Mouse (Mus musculus): ENCODE results near the gene Gucy2g. TPM values are rescaled to one million over a fixed set of nuclear protein-coding genes. Genes with fewer than 3 reads are reported as not detected.
A peak's percentile ranks its signal among the peaks of the same experiment; 100 is the strongest.
"Not testable (repeated sequence)": the region's sequence is repeated elsewhere in the genome, so short reads cannot be mapped to it uniquely, and the experiment has no call there.

Gene Gucy2g
- total RNA-seq, 2 experiments from 2014 or later: not detected

DNA sequence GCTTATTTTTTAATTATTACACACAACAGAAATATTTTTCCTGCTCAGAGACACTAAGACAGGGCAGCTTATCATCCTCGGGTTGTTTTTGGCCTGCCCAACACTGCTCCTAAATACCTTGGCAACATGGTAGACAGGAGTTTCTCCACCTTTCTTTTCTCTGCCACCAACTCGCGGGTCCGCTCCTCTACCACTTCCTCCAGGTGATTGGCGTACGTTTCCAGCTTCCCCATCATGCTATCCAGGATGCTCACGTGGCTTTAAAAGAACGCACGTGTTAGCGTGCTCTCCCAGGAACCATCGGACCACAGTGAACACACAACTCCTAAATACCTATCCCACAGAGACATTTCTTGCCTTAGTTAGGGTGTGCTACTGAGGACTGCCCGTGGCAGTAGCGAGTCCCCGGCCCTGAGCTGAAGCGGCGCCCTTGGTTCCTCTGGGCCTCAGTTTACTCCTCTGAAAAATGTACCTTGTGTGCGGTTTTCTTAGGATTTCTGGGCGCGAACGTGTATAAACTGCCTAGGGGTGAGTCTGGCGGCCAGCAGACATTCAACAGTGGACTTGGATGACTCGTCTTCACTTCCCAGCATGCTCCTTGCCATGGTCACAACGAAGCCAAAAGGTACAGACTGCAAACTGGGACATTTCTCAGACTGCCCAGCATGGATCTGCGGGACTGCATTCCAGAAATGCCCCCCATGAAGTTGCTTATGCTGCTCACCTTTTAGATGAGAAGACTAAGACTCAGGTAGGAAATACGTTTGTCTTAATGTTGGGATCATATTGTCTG lies 33.1 kb downstream of the Gucy2g start:
- 0 out of 2 replicates have a peak, but pooled peaks have one; percentile 4 for ATAC-seq (replicated peaks; ENCODE audit: poor library complexity)

DNA sequence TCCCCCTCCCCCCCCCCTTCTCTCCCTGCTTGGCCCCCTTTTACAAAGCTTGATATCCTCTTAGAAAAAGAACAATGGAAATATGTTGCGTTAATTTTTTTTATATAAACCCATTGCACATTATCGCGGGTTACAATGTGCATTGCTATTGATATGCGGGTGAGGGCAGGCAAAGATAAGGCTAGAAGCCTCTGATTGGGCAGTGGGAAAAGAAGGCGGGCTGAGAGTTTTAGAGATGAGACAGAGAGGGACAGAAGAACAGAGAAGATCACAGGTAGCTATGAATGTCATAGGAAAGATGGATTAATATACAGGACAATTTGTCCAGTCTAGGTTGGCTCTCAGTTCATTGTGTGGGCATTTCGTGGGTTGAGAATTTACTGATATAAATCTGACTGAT lies 33.8 kb downstream of the Gucy2g start:
- ATAC-seq (replicated peaks; ENCODE audit: poor library complexity): peak; percentile 88

DNA sequence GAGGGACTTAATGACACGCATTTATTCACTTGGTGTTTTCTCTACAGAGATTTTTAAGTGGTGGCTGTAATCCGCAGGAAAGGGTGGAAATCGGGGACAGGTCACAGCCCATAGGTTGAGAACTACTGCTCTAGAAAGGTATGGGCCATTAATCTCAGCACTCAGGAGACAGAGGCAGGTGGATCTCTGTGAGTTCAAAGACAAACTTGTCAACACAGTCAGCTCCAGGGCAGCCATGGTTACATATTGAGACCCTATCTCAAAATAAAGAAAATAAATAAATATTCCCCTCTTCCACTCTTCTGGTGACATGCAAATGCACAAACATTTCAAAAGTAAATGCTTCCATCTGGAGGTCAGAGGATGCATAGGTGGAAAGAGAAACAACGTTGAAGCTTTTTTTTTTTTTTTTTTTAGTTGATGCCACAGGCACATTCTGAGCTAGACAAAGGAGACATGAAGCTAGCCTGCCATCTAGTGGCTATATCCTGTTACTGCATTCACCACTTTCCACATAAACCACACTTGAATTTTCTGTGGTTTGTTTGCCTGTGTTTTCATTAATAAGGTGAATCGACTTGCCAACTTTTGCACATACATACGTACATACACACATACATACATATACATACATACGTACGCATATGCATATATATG lies 34.4 kb downstream of the Gucy2g start:
- ATAC-seq (replicated peaks; ENCODE audit: poor library complexity): peak; percentile 83

DNA sequence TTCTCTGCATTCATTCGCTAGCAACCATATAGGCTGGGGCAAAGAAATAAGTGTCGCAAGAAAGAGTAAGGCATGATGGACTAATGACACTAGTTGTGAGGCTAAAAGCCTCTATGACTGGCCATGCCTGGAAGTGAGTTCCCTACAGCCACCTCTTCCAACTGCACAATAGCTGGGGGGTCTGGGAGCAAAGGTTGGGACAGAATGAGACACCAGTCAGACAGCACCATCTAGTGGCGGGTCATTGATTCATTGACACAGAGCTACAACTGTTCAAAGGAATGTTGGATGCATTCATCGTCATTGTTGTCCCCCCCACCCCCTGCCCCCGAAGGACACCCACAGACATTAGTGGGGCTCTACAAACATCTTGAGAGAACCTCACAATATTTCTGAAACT lies 42.7 kb downstream of the Gucy2g start:
- peak; percentile 82 for ATAC-seq (replicated peaks; ENCODE audit: poor library complexity)

DNA sequence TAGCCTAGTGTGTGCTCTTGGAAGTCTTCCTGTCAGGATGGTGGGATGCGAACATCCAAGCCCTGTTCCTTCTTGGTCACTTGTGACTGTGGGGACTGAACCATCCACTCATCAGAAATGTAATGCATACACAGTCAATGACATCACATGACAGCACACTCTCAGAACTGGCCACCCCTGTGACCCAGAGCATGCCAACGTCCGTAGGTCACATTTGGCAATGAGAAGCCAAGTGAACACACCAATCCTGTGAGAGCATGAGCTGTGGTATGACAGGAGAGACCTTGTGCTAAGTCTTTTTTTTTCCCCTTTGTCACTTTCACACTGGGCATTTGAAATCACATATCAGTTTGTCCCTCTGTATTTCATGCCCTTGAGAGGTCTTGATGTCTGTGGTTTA lies 45.5 kb downstream of the Gucy2g start:
- ATAC-seq (replicated peaks; ENCODE audit: poor library complexity): no peak

DNA sequence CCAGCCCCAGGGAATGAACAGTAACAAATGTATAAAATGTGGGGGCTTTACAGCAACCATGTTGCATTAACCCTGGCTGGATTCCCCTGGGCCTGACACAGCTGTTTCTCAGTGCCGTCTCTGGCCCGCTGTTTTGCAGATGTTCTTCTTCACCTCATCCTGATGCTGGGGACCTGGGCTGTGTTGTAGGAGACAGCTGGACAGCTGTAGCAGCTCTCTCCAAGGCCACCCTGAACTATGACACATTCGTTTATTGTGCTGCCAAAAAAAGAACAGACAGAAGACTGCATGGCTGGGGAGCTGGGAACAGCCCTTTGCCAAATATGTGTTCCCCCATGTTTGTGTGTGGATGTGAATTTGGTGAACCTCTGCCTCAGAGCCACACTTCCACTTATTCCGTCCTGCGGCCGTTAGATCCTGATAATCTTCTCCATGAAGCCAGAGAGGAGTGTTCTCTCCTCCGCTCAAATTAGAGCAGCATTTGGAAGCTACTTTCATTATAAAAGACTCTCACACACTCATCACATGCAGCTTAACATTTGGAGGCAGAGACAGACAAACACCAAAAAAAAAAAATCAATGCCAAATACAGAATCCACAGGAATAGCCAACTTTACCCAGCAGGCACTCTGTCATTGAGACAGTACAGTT lies 46.4 kb downstream of the Gucy2g start:
- no peak for ATAC-seq (replicated peaks; ENCODE audit: poor library complexity)

DNA sequence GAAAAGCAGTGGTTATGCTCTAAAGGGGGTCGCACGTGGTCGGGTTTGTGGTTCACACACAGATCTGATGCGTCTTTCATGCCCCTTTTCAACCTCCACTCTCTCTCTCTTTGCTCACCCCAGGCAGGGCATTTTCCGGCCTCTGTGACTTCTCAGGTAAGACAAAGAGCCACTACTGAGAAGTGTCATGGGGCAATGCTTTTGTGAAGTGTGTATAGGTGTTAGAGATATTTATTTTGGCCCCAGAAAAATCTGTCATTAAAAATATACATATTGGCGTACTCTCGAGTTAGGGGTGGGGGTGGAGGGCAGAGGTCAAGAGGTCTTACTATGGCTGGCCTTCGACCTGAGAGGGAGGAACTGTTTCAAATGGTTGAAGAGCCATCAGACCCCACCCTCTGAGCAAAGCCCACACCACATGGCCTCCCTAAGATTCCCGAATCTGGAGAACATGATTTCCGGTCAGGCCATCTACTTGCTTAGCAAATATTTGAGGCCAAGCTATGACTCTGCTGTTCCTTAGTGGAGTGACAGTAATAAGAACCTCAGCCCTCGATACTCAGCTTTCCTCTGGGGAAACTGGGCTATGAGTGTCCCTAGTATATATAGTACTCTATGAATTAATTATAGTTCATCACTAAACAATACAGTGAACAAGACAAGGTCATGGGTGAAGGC lies 47.2 kb downstream of the Gucy2g start:
- ATAC-seq (replicated peaks; ENCODE audit: poor library complexity): no peak

DNA sequence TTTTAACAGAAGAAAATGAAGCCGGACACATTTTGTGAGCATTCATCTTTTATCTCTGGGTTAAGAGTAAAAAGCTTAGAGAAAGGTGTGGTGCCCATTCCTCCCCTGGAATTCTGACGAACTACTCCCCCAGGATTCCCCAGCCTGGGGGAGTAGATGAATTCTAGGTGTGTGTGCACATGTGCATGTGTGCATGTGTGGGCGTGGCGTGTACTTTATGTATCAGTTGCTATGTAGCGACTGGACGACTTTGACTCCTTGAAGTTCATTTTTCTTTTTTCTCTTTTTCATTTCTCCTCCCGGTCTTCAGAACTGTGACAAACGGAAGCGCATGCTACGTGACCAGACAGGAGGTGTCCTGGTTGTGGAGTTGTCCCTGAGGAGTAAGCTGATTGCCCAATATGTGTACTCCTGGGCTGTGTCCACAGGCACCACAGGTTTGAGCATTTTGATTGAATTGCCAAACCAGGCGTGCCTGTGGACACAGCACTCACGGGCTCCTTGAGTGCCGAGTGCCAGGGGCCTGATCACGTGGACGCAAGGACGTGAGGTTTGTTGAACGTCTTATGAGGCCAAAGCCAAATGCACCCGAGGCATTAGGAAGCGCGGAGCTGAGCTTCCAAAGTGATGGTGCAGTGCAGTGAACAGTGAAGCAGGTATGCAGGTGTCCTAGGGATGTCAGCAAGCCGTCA lies 48.6 kb downstream of the Gucy2g start:
- no peak for ATAC-seq (replicated peaks; ENCODE audit: poor library complexity)

DNA sequence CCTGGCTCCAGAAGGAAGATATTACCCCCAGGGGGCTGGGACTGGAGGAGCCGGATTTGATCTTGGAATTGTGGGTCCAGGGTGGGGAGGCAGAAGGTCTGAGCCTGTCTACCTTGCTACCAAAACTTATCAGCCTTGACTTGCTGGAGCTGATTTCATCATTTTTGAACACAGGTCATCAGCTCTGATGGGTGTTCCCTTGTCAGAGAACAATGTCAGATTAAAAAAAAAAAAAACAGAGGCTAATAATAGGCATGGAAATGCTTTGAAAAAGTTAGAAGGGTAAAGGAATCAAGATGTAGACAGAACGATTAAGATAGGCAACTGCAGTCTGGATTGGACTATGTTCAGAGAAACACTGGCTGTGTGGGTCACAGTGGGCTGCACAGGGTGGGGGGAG lies 49.4 kb downstream of the Gucy2g start:
- ATAC-seq (replicated peaks; ENCODE audit: poor library complexity): no peak

DNA sequence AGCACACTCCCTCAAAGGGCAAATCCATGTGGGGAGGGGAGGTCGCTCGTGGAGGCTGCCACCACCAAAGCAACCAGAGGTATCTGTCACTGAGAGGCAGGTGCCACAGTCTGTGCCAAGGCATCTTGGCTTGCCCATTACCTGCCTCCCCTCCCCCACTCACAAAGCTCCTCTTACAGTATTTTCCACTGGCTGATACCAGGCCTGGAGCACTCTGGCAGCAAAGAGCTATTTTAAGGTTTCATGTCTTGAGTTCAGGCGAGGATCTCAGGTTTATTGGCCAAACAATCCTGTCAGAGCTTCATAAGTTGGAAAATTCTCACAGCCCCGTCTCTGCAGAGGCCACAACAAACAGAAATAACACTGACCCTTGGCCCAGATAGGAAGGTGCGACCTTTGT lies 51.0 kb downstream of the Gucy2g start:
- no peak for ATAC-seq (replicated peaks; ENCODE audit: poor library complexity)

DNA sequence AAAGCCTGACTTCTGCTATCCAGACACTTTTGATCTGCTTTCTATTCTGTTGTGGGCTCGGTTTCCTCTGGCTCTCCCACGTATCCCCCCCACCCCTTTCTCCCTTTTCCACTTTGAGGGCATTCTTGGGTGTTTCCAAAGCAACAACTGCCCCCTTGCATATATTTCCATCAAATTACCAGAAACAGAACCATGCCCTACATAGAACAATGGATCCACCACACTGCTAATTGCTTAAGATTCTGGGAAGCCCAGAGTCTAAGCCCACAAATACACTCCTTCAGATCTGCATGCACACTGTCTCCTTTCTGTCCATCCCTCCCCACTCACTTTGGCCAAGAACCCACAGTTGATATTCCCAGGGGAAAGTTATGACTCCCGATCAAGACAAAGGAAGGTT lies 55.4 kb downstream of the Gucy2g start:
- no peak for ATAC-seq (replicated peaks; ENCODE audit: poor library complexity)

DNA sequence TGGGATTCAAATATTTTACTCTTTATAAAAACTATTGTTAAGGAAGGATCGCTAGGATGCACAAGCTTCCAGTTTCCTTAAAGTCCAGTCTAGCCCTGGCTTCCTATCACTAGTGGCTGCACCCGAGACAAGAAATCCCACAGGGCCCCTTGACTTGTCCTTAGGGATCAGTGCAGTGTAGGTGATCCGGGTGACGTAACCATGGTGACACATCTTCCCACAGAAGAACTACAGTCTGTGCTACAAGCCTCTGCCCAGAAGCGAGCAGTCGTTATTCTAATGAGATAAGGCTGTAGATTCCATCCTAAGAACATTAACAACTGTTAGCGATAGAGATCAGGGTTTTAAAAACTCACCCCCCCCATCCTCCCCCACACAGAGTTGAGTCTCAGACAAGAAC lies 56.0 kb downstream of the Gucy2g start:
- ATAC-seq (replicated peaks; ENCODE audit: poor library complexity): no peak

DNA sequence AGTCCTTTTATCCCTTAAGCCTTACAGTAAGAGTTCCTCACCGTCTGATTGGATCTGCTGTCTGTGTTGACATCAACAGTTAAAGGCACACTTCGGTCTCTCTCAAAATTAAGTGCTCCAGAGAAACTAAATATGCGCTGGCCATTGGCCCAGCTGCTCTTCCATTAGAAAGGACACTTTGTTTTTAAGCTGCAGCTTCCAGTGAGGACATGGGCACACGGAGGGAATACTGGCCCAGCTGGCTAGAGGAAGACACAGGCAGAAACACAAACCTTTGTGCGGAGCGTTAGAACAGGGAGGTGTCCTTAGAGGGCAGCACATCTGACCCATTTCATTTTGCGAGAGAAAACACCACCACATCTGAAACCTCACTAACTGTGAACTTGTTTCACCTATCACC lies 56.6 kb downstream of the Gucy2g start:
- ATAC-seq (replicated peaks; ENCODE audit: poor library complexity): no peak

DNA sequence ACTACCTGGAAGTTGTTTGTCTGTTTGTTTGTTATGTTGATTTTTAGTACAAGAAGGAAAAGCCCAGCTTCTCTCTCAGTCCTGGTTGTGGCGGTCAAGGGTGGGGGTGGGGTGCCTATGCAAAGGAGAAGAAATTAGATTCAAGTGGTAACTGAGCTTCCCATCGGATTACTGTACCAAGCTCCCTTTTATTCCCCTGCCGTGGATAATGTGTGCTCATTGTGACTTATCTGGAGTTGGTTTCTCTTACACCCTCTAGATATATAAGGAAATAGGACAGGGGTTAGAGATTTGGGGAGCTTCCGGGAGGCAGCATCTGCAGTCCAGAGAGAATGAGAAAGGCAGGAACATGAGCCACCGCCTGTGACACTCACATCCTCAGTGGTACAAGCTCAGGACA lies 60.6 kb downstream of the Gucy2g start, which contains the start of gene Tectb:
TSS of gene Tectb (plus strand) at position 301 of the 400 bp plus-strand sequence.
- ATAC-seq (replicated peaks; ENCODE audit: poor library complexity): no peak

DNA sequence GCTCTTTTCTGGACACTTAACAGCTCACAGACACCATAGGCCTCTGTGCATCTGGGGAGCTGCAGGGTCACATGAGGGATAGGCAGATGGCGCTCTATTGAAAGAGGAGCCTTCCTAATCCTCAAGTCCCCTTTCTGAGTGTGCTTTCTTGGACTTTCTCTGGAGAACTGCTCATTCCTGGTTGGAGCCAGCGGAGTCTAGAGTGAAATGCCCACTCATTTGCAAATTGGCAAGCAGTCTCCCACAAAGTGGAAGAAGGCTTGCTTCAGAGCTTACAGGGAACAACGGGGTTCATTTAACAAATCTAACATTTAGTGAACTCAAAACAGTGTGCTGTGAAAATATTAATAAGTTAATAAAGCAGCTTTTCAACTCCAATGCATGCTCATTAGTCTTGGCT lies 63.9 kb downstream of the Gucy2g start:
- no peak for ATAC-seq (replicated peaks; ENCODE audit: poor library complexity)

DNA sequence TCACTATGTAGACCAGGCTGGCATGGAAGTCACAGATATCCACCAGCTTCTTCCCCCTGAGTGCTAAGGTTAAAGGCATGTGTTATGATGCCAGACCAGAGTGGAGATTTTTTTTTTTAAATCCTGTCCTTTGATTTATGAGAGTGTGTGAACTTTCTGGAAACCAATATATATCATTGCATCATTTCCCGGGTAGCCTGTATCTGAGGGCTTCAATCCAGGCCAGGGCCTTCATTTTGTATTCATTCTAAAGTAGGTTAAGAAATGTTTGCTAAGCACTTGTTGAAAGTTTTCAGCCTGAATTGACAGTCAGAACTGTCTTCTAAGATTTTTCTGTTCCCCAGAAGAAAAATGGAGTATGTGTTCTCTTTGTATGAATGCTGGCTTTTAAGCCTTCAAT lies 69.5 kb downstream of the Gucy2g start:
- ATAC-seq (replicated peaks; ENCODE audit: poor library complexity): no peak

DNA sequence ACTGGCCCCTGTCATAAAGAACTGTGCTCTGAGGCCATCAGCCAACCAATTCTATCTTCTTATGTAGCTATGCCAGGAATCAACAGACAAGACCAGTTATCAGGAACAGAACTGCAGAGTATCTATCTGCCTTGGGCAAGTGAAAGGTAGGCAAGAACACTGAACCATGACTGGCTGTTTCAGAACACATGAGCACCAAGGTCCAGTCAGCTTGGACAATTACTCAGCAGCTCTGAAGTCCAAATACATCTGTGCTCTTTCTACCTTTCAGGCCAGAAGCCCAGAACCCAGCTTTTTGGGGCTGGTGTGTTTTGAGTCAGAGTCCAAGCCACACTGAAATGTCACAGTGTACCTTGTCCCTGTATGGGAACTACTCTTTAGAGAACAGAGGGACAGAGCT lies 70.6 kb downstream of the Gucy2g start:
- ATAC-seq (replicated peaks; ENCODE audit: poor library complexity): no peak

DNA sequence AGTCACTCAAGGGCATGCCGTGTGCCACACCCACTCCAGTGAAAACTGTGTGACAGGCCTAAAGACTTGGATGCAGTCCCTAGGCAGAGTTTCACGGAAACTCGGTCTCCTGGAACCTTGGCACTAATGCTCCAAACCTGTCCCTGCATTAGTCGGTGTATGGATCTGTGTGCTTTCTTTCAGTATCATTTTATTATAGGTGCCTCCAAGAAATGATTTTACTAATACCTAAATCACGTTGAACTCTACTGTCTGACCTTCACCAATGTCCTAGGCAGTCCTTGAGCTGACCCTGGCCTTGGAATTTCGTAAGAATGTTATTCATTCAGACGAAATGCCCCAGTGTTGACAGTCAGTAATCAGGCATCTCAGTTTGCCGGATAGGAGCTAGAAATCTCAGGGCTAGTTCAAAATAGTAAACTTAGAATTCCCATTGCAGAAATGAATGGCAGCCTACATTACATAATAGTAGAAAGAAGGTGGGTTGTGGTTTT lies 71.8 kb downstream of the Gucy2g start:
- ATAC-seq (replicated peaks; ENCODE audit: poor library complexity): not testable (repeated sequence)

DNA sequence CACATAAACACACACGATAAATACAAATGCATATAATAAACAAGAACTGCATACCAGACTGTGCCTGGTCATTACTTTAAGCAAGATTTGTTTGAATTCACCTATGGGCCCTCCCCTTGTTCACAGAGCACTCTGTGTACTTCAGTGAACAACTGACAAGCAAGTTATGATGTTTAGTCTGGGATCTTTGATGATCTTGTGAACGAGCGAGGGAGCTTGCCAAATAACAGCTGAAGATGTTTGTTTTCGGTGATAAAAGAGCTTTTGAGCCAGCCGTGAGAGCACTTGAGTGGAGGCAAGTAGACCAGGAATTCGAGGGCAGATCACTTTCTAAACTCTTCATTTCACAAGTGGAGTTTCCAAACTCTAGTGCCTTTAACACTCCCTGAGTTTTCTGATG lies 72.7 kb downstream of the Gucy2g start:
- ATAC-seq (replicated peaks; ENCODE audit: poor library complexity): no peak

DNA sequence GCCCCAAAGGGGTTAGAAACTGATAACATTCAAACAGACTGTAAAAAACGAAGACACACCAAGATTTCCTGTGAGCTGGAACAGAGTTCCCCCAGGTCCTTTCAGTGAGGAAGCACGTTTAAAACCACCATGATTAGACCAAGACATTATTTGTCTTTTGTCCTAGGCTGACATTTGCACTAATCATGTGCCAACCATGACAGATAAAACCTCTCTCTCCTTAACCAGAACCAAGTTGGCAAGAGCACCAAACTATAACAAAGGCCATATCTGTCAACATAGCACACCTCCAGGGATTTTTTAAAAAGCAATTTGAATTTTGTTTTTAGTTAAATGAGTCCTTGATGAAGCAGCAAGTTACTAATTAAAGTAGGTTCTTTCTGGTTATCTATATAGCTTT lies 73.3 kb downstream of the Gucy2g start:
- ATAC-seq (replicated peaks; ENCODE audit: poor library complexity): no peak

DNA sequence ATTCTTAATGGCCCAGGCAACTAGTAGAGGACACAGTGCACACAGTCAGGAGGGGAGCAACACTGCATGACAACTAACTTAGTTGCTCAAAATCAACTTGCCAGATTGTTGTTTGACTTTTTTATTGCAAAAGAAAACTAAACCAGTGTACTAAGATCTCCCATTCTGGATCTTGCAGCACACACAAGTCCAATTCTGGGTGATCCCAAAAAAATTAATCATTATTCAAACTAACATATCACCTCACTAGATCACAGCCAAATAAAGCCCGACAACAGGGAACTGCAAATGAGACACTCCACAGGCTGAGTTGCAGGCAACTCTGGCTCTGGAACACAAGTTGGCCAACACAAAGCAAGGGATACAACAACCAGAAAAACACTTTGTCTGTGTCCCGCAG lies 74.3 kb downstream of the Gucy2g start:
- ATAC-seq (replicated peaks; ENCODE audit: poor library complexity): no peak
